Mouse (Mus musculus): ENCODE measurements at regions not wholly inside any gene's neighbourhood (a gene's known extent, or its start where the extent isn't known, plus 50 kb on each side); places are given as distances from the start of the nearest gene placed in this dataset.
A peak's percentile ranks its signal among the peaks of the same experiment; 100 is the strongest.

- DNase-seq (ENCODE audit: low spot score): peak; percentile 67
Measured at GRCm38 (mm10) chr3:35102715-35103591, 452.7 kb downstream of the Sox2 start.

GRCm38 (mm10) chr3:35104884-35105283 is 454.7 kb downstream of the Sox2 start:
- DNase-seq (ENCODE audit: low spot score): no peak

DNA sequence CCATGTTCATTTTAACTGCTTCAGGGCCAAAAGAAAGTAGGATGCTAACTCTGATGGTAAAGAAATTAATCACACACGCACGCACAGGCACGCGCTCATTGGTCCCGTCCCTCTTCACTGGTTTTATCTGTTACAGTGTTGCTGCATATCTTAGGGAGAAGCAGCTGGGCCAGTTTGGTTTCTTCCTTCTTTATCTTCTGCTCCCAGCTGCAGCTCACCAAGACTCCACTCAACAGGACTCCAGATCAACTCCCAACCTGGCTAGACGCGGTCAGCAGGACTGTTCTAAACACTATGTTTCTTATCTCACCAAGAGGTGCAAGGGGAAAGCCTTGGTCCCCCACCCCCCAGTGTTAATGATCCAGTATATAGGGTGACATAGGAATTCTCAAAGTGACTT is 455.9 kb downstream of the Sox2 start:
- no peak for DNase-seq (ENCODE audit: low spot score)

DNA sequence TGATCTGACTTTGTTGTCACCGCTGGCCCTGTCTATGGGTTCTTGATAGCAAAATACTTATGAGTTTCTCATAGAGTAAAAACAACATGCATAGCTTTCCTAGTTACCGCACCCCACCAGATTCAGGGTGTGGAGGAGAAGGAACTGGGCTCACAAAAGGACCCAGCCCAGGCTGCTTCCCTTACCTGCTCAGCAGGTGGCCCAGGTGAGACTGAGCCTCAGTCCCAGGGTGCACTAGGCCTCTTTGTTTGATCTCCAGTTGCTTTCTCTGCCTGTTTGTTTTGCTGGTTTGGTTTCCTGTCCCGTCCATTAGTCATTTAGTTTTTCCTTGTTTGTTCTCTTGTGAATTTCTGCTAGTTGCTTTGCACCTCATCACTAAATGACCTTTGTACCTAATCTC is 483.3 kb downstream of the Sox2 start:
- DNase-seq (ENCODE audit: low spot score): peak; percentile 31

DNA sequence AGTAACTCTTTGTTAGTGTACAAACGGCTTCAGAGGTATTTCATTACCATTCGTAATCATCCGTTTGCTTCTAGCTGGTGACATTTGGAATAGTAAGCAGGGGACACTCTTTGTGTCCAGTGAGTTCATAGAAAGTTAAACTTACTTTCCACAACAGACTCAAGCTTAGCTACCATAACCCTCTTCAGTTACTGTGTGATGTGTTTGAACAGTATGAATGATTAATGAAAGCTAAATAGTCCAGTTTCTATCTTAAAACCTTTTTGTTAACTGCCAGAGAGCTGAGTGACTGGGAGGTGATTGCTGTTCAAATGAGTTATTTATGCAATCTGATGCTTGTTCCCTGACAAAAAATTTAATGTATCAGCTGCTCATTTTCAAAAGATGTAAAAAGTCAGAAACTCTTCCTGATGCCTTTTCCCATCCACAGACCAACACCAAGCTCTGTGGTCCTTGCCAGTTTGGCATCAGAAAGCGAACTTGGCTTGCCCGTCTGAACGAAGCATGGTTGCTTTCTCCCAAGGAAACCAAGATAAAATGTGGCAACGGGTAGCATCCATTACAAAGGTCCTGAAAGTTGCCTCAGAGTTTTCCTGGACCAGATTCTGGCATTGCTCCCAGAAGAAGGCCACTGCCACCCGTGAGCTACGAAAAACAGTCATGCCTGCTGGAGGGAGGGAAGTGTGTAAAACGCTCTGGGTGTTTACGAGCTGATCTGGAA is 491.5 kb downstream of the Sox2 start:
- DNase-seq (ENCODE audit: low spot score): no peak

GRCm38 (mm10) chr3:35142683-35143082 is 492.5 kb downstream of the Sox2 start:
- DNase-seq (ENCODE audit: low spot score): no peak

- DNase-seq (ENCODE audit: low spot score): no peak
Measured at GRCm38 (mm10) chr3:35145569-35145968, 495.4 kb downstream of the Sox2 start.

GRCm38 (mm10) chr3:35146681-35147080 is 496.5 kb downstream of the Sox2 start:
- no peak for DNase-seq (ENCODE audit: low spot score)

DNA sequence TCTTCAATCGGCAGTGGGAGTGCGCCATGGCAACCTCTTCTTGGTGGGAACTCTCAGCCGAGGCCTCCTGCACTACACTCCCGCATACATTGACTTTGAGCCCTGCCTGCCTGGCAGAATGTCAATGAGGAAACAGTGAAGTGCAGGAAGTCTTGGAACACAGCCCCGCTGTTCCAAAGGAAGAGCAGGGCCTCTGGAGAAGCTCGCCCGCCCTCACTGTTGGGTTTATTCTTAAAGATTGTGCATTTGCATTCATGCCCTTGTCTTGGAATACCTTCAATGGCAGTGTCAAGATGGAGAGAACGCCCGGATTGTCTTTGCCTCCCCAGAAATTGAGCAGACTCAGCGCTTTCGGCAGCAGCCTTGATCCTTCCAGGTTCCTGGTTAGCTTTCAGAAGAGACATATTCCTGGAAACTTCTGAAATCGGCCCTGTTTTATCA is 499.1 kb downstream of the Sox2 start:
- DNase-seq (ENCODE audit: low spot score): peak; percentile 12

DNA sequence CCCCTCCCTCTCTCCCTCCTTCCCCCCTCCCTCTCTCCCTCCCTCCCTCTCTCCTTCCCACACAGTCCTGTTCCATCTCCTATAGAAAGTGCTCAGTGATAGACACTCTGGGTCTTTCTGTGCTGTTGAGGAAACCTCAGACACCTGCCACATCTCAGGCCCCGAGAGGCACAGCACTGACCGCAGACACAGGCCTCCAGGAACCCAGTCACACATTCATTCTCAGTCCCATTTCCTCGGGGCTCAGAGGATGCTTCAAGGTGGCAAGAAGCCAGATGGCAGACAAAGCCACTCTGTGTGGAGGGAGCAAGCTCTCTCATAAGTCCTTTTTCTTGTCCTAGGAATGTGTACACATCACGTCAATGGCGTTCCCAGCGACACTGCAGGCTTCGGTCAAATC is 502.0 kb downstream of the Sox2 start:
- no peak for DNase-seq (ENCODE audit: low spot score)

DNA sequence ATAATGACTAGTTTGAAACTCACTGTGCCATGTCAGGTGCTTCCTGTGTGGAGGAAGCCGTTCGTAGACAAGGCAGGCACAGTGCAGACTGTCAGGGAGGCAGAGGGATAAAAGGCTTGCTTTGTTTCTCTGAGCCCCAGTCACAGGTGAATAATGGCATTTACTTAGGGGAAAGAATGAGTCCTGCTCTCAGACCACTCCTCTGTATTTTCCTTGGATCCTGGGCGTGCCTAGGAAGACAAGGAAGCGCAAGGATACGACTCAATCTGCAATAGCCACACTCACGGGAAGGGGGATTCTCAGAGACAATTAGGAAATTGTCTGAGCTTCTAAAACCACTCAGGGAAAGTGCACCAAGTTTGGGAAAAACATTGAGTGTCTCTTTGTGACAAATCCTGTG is 504.1 kb downstream of the Sox2 start:
- DNase-seq (ENCODE audit: low spot score): no peak

DNA sequence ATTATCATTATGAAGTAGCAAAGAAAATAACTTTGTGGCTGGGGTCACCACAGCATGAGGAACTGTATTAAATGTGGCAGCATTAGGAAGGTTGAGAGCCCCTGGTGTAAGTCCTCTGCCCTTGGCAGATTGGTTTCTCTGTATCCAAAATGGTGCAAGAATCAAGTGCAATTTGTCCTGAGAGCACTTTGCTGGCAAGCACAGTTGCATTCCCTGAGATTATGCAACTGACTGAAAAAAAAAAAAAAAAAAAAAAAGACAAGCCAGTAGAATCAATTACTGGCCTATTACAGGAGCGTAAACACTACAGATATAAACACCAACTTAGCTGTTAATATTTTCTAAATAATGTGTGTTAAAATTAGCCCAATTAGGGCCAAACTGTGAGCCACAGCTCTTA is 518.5 kb downstream of the Sox2 start:
- no peak for DNase-seq (ENCODE audit: low spot score)

DNA sequence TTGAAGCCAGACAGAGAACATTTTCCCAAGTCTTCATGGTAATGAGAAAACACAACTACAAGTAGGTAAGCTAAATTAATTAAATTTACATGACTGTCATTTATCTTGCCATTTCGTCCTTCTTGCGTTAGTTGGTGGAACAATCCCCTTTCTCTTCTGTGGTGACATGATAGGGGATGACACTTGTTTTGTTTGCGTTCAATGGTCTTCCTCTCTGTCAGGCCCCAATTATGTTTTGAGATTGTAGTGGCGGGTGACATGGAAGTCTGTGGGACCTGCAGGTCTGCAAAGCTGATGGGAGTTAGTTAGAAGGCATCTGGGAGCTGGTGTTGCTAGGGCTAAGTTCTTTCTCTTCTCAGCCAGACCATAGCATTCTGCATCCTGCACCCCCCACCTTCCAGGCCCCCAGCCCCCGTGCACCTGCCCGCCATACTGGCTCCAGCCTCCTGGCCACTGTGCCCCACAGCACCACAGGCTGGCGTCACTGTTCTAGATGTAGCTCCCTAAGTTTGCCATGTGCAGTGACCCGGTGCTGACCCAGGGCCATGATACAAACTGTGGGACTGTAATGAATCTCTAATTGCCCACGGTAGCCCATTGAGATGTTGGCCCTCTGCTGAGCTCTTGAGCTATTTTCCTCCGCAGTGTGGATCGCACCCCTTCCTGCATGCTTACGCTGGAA is 528.7 kb downstream of the Sox2 start:
- DNase-seq (ENCODE audit: low spot score): no peak

DNA sequence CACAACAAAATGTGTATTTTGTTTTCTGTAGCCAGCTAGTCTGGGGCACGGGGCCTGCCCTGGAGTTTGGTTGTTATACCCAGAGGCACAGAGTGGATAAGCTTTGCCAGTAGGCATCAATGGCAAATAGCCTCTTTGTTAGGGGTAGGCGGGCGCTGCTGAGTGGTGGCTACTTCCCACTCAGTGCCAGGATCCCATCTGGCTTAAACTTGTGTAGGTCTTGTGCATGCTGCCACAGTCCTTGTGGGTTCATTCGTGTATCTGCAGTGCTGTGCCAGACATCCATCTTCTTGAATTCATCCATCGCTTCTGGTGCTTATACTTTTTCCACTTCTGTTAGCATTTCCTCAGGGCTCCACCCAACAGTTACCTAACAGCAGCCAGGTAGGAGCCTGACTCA is 545.4 kb upstream of the Atp11b start:
- DNase-seq (ENCODE audit: low spot score): no peak

DNA sequence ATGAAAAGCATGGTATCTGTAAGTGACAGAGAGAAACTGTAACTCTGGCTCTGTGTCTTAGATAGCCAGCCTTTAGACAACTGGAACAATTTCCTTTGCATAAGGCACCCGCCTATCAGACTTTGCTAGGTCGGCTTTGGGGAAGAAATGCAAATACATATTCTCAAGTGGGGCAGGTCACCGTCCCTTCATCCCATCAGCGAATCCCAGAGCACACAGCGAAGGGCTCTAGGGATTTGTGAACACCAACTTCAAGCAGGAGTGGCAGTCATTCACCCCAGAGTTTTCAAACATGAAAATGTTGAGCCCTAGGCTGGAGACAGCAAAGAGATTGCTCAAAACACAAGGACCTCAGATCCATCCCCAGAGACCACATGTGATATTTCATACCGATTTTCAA is 534.5 kb upstream of the Atp11b start:
- DNase-seq (ENCODE audit: low spot score): no peak

- no peak for DNase-seq (ENCODE audit: low spot score)
Measured at GRCm38 (mm10) chr3:35221183-35221582, 532.7 kb upstream of the Atp11b start.

- no peak for DNase-seq (ENCODE audit: low spot score)
Measured at GRCm38 (mm10) chr3:35222251-35222650, 531.7 kb upstream of the Atp11b start.

DNA sequence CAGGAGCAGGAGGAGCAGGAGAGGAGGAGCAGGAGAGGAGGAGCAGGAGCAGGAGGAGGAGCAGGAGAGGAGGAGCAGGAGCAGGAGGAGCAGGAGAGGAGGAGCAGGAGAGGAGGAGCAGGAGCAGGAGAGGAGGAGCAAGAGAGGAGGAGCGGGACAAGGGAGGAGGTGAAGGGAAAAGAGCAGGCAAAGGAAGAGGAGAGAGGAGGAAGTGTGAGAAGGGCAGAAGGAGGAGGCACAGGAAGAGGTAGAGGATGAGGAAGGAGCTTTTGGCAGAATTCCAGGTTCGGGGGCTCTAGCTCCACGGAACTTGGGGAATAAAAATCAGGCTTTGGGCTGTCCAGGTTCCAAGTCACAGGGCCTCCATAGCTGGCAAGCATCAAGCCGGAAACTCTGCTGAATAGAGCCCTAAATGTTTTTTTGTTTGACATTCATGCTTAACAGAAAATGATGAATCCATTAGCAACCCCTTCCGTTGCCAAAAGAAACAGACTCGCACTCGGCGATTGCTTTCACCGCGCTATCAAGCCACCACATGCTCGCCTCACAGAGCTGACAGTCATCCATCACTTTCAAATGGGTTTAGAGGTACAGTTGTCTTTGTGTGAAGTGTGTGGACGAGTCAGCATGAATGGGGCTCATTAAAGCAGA is 528.7 kb upstream of the Atp11b start:
- DNase-seq (ENCODE audit: low spot score): no peak

- no peak for DNase-seq (ENCODE audit: low spot score)
Measured at GRCm38 (mm10) chr3:35225774-35226365, 528.0 kb upstream of the Atp11b start.

DNA sequence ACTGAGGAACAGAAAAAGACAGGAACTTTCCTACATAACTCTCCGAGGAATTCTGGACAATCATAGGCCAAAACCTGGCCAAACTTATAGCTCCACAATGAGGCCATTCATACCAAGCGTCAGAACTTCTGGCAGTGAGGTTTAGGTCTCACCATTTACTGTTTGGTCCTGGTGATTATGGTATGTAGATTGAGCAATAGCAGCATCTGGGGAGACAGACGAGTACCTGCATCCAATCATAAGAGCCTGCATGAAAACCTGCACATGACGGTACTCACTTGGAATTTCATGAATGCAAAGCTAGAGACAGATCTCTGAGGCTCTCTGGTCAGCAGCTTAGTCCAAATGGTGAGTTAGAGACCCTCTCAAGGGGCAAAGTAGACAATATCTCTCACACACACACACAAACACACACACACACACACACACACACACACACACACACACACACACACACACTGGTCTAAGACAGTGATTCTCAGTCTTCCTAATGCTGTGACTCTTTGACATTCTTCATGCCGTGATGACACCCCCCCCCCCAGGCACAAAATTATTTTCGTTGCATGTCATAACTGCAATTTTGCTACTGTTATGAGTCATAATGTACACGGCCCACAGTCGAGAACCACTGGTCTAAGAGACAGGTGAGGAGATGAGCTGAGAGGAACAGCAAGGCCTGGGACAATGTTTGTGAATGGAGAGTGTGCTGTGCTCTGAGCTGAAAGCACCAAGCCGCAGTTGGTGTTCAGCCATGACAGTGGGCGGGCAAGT is 522.6 kb upstream of the Atp11b start:
- DNase-seq (ENCODE audit: low spot score): no peak

GRCm38 (mm10) chr3:35232487-35232886 is 521.4 kb upstream of the Atp11b start:
- DNase-seq (ENCODE audit: low spot score): no peak
